Mouse (Mus musculus): ENCODE results near the gene Fanci.

The Fanci gene

GRCm38 (mm10) chr7:79387991-79388390 lies 3.7 kb upstream of the Fanci start:
- no peak for DNase-seq (ENCODE audit: low spot score in 2 of 2)

GRCm38 (mm10) chr7:79388671-79389206 lies 3.0 kb upstream of the Fanci start:
- DNase-seq (ENCODE audit: low spot score in 2 of 2) = no peak

- no peak for DNase-seq (ENCODE audit: low spot score in 2 of 2)
Measured at GRCm38 (mm10) chr7:79390141-79390708, 1.5 kb upstream of the Fanci start.

GRCm38 (mm10) chr7:79391471-79391870 lies 258 bp upstream of the Fanci start:
- no peak for DNase-seq (ENCODE audit: low spot score in 2 of 2)

GRCm38 (mm10) chr7:79392860-79393513 lies 1.3 kb downstream of the Fanci start:
- DNase-seq (ENCODE audit: low spot score in 2 of 2) = no peak

- no peak for DNase-seq (ENCODE audit: low spot score in 2 of 2)
Measured at GRCm38 (mm10) chr7:79393924-79394323, 2.2 kb downstream of the Fanci start.

- no peak for DNase-seq (ENCODE audit: low spot score in 2 of 2)
Measured at GRCm38 (mm10) chr7:79394666-79395065, 2.9 kb downstream of the Fanci start.

GRCm38 (mm10) chr7:79395186-79395585 lies 3.5 kb downstream of the Fanci start:
- DNase-seq (ENCODE audit: low spot score in 2 of 2) = no peak

- no peak for DNase-seq (ENCODE audit: low spot score in 2 of 2)
Measured at GRCm38 (mm10) chr7:79397446-79397963, 5.8 kb downstream of the Fanci start.

- no peak for DNase-seq (ENCODE audit: low spot score in 2 of 2)
Measured at GRCm38 (mm10) chr7:79398426-79398825, 6.7 kb downstream of the Fanci start.

GRCm38 (mm10) chr7:79398971-79399370 lies 7.2 kb downstream of the Fanci start:
- DNase-seq (ENCODE audit: low spot score in 2 of 2) = no peak

GRCm38 (mm10) chr7:79400296-79400695 lies 8.6 kb downstream of the Fanci start:
- no peak for DNase-seq (ENCODE audit: low spot score in 2 of 2)

- no peak for DNase-seq (ENCODE audit: low spot score in 2 of 2)
Measured at GRCm38 (mm10) chr7:79414449-79415375, 23.0 kb downstream of the Fanci start.

- DNase-seq (ENCODE audit: low spot score in 2 of 2) = no peak
Measured at GRCm38 (mm10) chr7:79419950-79420349, 28.2 kb downstream of the Fanci start.

- no peak for DNase-seq (ENCODE audit: low spot score in 2 of 2)
Measured at GRCm38 (mm10) chr7:79422876-79423275, 31.1 kb downstream of the Fanci start.

GRCm38 (mm10) chr7:79425804-79426203 lies 34.1 kb downstream of the Fanci start:
- no peak for DNase-seq (ENCODE audit: low spot score in 2 of 2)

GRCm38 (mm10) chr7:79428243-79428642 lies 36.5 kb downstream of the Fanci start:
- no peak for DNase-seq (ENCODE audit: low spot score in 2 of 2)

GRCm38 (mm10) chr7:79440035-79440434 lies 48.3 kb downstream of the Fanci start:
- DNase-seq (ENCODE audit: low spot score in 2 of 2) = no peak

GRCm38 (mm10) chr7:79447048-79447447 lies 55.3 kb downstream of the Fanci start:
- no peak for DNase-seq (ENCODE audit: low spot score in 2 of 2)

- DNase-seq (ENCODE audit: low spot score in 2 of 2) = no peak
Measured at GRCm38 (mm10) chr7:79447486-79447885, 55.8 kb downstream of the Fanci start.

- DNase-seq (ENCODE audit: low spot score in 2 of 2) = no peak
Measured at GRCm38 (mm10) chr7:79461721-79462120, 70.0 kb downstream of the Fanci start.
